In genomic region chr11:76372534-76372933, GRCm38 (mm10) we compare ENCODE assay signal across 9 mouse cellular contexts. TPM values are rescaled to one million over a fixed set of nuclear protein-coding genes. Genes with fewer than 3 reads are reported as not detected.
A peak's percentile ranks its signal among the peaks of the same experiment; 100 is the strongest.
DNase-seq lines count a peak whose midpoint lies in the region; ATAC-seq lines count a peak whose summit lies in the region.
"Had no signal": no experiment of that assay in that cellular context is flagged by ENCODE, and none has a peak within 500 bp of the region (broad histone marks: within the 10 kb centered on the region; RNA-seq: fewer than 3 reads in every experiment).

No protein-coding gene starts in this region.

- H3K4me3 ChIP-seq in heart, embryonic 15.5 days: no peak overlapping the region
- H3K4me3 ChIP-seq in stomach, embryonic 16.5 days (replicated peaks; ENCODE audit: low read length): no peak overlapping the region

- peak; percentile 42 for DNase-seq in left cerebral cortex, postnatal 4 days
- no peak for DNase-seq in left cerebral cortex, postnatal 10 days (ENCODE audit: extremely low spot score in 1 of 2, low spot score in 2 of 2)
- DNase-seq in cerebellum, postnatal 25 days: peak; percentile 69 to 70
- no peak for DNase-seq in spleen, adult 12 weeks (ENCODE audit: low spot score)
- no peak for DNase-seq in thymus, postnatal 4 days
- DNase-seq: midbrain, embryonic 14.5 days; thymus, adult 2 months had no signal

- H3K4me1 ChIP-seq in heart, embryonic 15.5 days (replicated peaks): peaks cover 54% of the 10 kb centered on the region
- peaks cover 52% of the 10 kb centered on the region for H3K4me1 ChIP-seq in stomach, embryonic 16.5 days (ENCODE audit: control insufficient read depth, insufficient read depth, low read length)

- no peaks in the 10 kb centered on the region for H3K27me3 ChIP-seq in heart, embryonic 15.5 days
- no peaks in the 10 kb centered on the region for H3K27me3 ChIP-seq in stomach, embryonic 16.5 days (ENCODE audit: control insufficient read depth, insufficient read depth, low read length)

- intact Hi-C loops in left cerebral cortex, postnatal 4 days (cut with DNase I): no loop called here
- intact Hi-C loops in left cerebral cortex, postnatal 10 days (cut with DNase I): no loop called here

- no peaks in the 10 kb centered on the region for H3K36me3 ChIP-seq in heart, embryonic 15.5 days
- no peaks in the 10 kb centered on the region for H3K36me3 ChIP-seq in stomach, embryonic 16.5 days (ENCODE audit: control insufficient read depth, insufficient read depth, low read length)

- no peak overlapping the region for H3K4me2 ChIP-seq in heart, embryonic 15.5 days
- no peak overlapping the region for H3K4me2 ChIP-seq in stomach, embryonic 16.5 days (ENCODE audit: low read depth, low read length)

- H3K27ac ChIP-seq in heart, embryonic 15.5 days: peak overlapping the region; percentile 68
- H3K27ac ChIP-seq in stomach, embryonic 16.5 days (ENCODE audit: low read length): peak overlapping the region; percentile 94

- 31% methylated on average over 6 of the region's 6 CpGs for WGBS in heart, embryonic 15.5 days
- WGBS in stomach, embryonic 16.5 days: 32% methylated on average over 6 of the region's 6 CpGs

- ATAC-seq in heart, embryonic 15.5 days (replicated peaks; ENCODE audit: insufficient number of reproducible peaks, insufficient read depth, low FRiP score, low read depth): no peak
- no peak for ATAC-seq in stomach, embryonic 16.5 days (ENCODE audit: insufficient read depth, low FRiP score)

- no peak overlapping the region for H3K9ac ChIP-seq in heart, embryonic 15.5 days
- H3K9ac ChIP-seq in stomach, embryonic 16.5 days (ENCODE audit: low read length): peak overlapping the region; percentile 51; the same call in 1 of the 2 replicates

- no peaks in the 10 kb centered on the region for H3K9me3 ChIP-seq in heart, embryonic 15.5 days (replicated peaks)
- H3K9me3 ChIP-seq in stomach, embryonic 16.5 days (replicated peaks; ENCODE audit: control insufficient read depth, low read length): no peaks in the 10 kb centered on the region

RNA-seq across cellular contexts. Expression of gene Nxn, which starts 26.4 kb away (rescaled TPM):
- 10 to 100 TPM; 12.4 to 15.7 TPM for total RNA-seq in left cerebral cortex, postnatal 4 days (2021)
- 10 to 100 TPM in 1 of 2 experiments, 1 to 10 TPM in 1; 8.5 to 13.2 TPM for total RNA-seq in left cerebral cortex, postnatal 10 days (2021)
- polyA plus RNA-seq in heart, embryonic 15.5 days (2015; fragmentation: Nextera tagmentation; extraction: Ambion mirVana): 18.6 and 26.0 TPM in 2 replicates
- 26.6 and 28.7 TPM in 2 replicates for polyA plus RNA-seq in stomach, embryonic 16.5 days (2015; fragmentation: Nextera tagmentation; extraction: Ambion mirVana)

RNA-seq across cellular contexts. Expression of gene Timm22, which starts 34.2 kb away (rescaled TPM):
- 10 to 100 TPM; 34.1 to 38.0 TPM for total RNA-seq in left cerebral cortex, postnatal 4 days (2021)
- total RNA-seq in left cerebral cortex, postnatal 10 days (2021): 10 to 100 TPM; 42.6 to 44.1 TPM
- polyA plus RNA-seq in heart, embryonic 15.5 days (2015; fragmentation: Nextera tagmentation; extraction: Ambion mirVana): 79.9 and 84.9 TPM in 2 replicates
- polyA plus RNA-seq in stomach, embryonic 16.5 days (2015; fragmentation: Nextera tagmentation; extraction: Ambion mirVana): 76.1 and 94.9 TPM in 2 replicates

Comparison
In these comparisons a context has a peak if more than half of its experiments do, and no peak if none do; other contexts are left out.
1. DNase-seq: peak in left cerebral cortex, postnatal 4 days (single experiment) and cerebellum, postnatal 25 days (2 of 2); none in left cerebral cortex, postnatal 10 days (0 of 2), spleen, adult 12 weeks (single experiment) and thymus, postnatal 4 days (single experiment).